Mouse (Mus musculus) stomach, postnatal 0 days (tissue): ENCODE results near the gene Slc6a5. TPM values are rescaled to one million over a fixed set of nuclear protein-coding genes. Genes with fewer than 3 reads are reported as not detected.

Experiments
- ATAC-seq: fragments of 200-750 bp; cut with Nextera tagmentation; 2 replicates; pipeline ENCODE4 v1.8.0; 2017; ENCODE audit not compliant: low FRiP score, low TSS enrichment
- DNase-seq: peaks from one replicate; pipeline ENCODE4 v3.0.0-alpha.2; 2016; ENCODE audit warnings: low spot score
- H3K27ac ChIP-seq: fragments of 300-500 bp; sonication (generic); replicated peaks from 2 replicates; pipeline ENCODE4 v1.5.1; 2014; ENCODE audit warnings: mild to moderate bottlenecking, control low read depth
- H3K27me3 ChIP-seq: fragments of 300-500 bp; sonication (generic); 2 replicates; pipeline ENCODE4 v1.6.1; 2014; ENCODE audit warnings: low read length; ENCODE audit not compliant: control insufficient read depth, insufficient read depth
- H3K36me3 ChIP-seq: fragments of 300-500 bp; sonication (generic); 2 replicates; pipeline ENCODE4 v1.6.1; 2014; ENCODE audit warnings: low read length, mixed read lengths; ENCODE audit not compliant: control insufficient read depth, insufficient read depth
- H3K4me1 ChIP-seq: fragments of 300-500 bp; sonication (generic); replicated peaks from 2 replicates; pipeline ENCODE4 v1.6.1; 2014; ENCODE audit warnings: antibody characterized with exemption; ENCODE audit not compliant: control insufficient read depth, insufficient read depth
- H3K4me2 ChIP-seq: fragments of 300-500 bp; sonication (generic); replicated peaks from 2 replicates; pipeline ENCODE4 v1.6.1; 2014; ENCODE audit warnings: low read depth, mild to moderate bottlenecking, control low read depth, moderate library complexity
- H3K4me3 ChIP-seq: fragments of 300-500 bp; sonication (generic); 2 replicates; pipeline ENCODE4 v1.5.1; 2014; ENCODE audit warnings: low read depth, low read length, control low read depth
- H3K9ac ChIP-seq: fragments of 300-500 bp; sonication (generic); 2 replicates; pipeline ENCODE4 v1.6.1; 2014; ENCODE audit warnings: mild to moderate bottlenecking, low read length, control low read depth, mixed read lengths
- H3K9me3 ChIP-seq: fragments of 300-500 bp; sonication (generic); 2 replicates; pipeline ENCODE4 v1.6.1; 2016; ENCODE audit warnings: low read length; ENCODE audit not compliant: control insufficient read depth
- CTCF ChIP-seq: IDR thresholded peaks from 2 replicates; pipeline ENCODE4 v1.5.1; 2016; ENCODE audit warnings: antibody characterized with exemption, low read depth, mild to moderate bottlenecking, moderate library complexity
- EP300 ChIP-seq: optimal IDR thresholded peaks from 2 replicates; pipeline ENCODE3; 2016; ENCODE audit warnings: antibody characterized with exemption
- WGBS: fragments of 180-500 bp; shearing (Covaris S2); extraction: QIAGEN DNeasy Blood & Tissue Kit; methylation state at CpG from one replicate; pipeline ENCODE4 v1.1.7; 2014; 5-methylcytosine and 5-hydroxymethylcytosine counted together
- polyA plus RNA-seq: library from polyadenylated mRNA; unstranded; fragments of >200 nt; fragmentation: Nextera tagmentation; extraction: Ambion mirVana; gene quantifications from 2 replicates; pipeline ENCODE4 v1.2.1, GENCODE M21; 2015

The Slc6a5 gene
- polyA plus RNA-seq, 1 experiment from 2014 or later: not detected

- WGBS: 7% methylated on average over 11 of the region's 11 CpGs
Measured at GRCm38 (mm10) chr7:49915471-49915870, 5.5 kb downstream of the Slc6a5 start.

GRCm38 (mm10) chr7:49919494-49919893 is 9.5 kb downstream of the Slc6a5 start:
- DNase-seq (no peak), ATAC-seq (no peak)
- no peak overlapping the region for H3K9ac ChIP-seq
- no peaks in the 10 kb centered on the region; the same call in 1 of the 2 replicates for H3K4me1 ChIP-seq
- TF ChIP-seq EP300 (no peak), CTCF (no peak)
- H3K4me3 ChIP-seq: no peak overlapping the region
- H3K9me3 ChIP-seq: 0 out of 2 replicates have a peak, but pooled peaks cover 3% of the 10 kb centered on the region
- no peaks in the 10 kb centered on the region for H3K36me3 ChIP-seq
- WGBS: 78% methylated on average over 4 of the region's 4 CpGs
- no peak overlapping the region for H3K27ac ChIP-seq
- no peaks in the 10 kb centered on the region; the same call in 1 of the 2 replicates for H3K27me3 ChIP-seq
- H3K4me2 ChIP-seq: no peak overlapping the region

More at GRCm38 (mm10) chr7:49915471-49915870, 5.5 kb downstream of the Slc6a5 start:
- H3K27ac ChIP-seq: no peak overlapping the region
- H3K9ac ChIP-seq: no peak overlapping the region
- TF ChIP-seq CTCF: no peak
- no peak for TF ChIP-seq EP300
- H3K4me2 ChIP-seq: no peak overlapping the region
- peaks cover 13% of the 10 kb centered on the region; the same call in 1 of the 2 replicates for H3K27me3 ChIP-seq
- H3K4me3 ChIP-seq: no peak overlapping the region
- DNase-seq (no peak), ATAC-seq (no peak)
- no peaks in the 10 kb centered on the region for H3K4me1 ChIP-seq
- H3K36me3 ChIP-seq: no peaks in the 10 kb centered on the region
- H3K9me3 ChIP-seq: 0 out of 2 replicates have a peak, but pooled peaks cover 3% of the 10 kb centered on the region

GRCm38 (mm10) chr7:49920751-49921150 is 10.8 kb downstream of the Slc6a5 start:
- H3K9ac ChIP-seq: no peak overlapping the region
- no peak for TF ChIP-seq CTCF
- no peak for TF ChIP-seq EP300
- DNase-seq (no peak), ATAC-seq (no peak)
- no peaks in the 10 kb centered on the region; the same call in 1 of the 2 replicates for H3K4me1 ChIP-seq
- H3K27ac ChIP-seq: no peak overlapping the region
- 72% methylated on average over 4 of the region's 4 CpGs for WGBS
- H3K4me2 ChIP-seq: no peak overlapping the region
- 0 out of 2 replicates have a peak, but pooled peaks cover 3% of the 10 kb centered on the region for H3K9me3 ChIP-seq
- no peaks in the 10 kb centered on the region; the same call in 1 of the 2 replicates for H3K27me3 ChIP-seq
- no peaks in the 10 kb centered on the region for H3K36me3 ChIP-seq
- no peak overlapping the region for H3K4me3 ChIP-seq

- Histone ChIP-seq H3K27me3 (no peaks in the 10 kb centered on the region), H3K9ac (no peak overlapping the region), H3K9me3 (0 out of 2 replicates have a peak, but pooled peaks cover 3% of the 10 kb centered on the region), H3K4me1 (no peaks in the 10 kb centered on the region; the same call in 1 of the 2 replicates), H3K4me2 (no peak overlapping the region), H3K27ac (no peak overlapping the region), H3K4me3 (no peak overlapping the region), H3K36me3 (no peaks in the 10 kb centered on the region)
- ATAC-seq: peak; percentile 47; the same call in 1 of the 2 replicates
- DNase-seq: no peak
- TF ChIP-seq EP300: no peak
- TF ChIP-seq CTCF: no peak
- 41% methylated on average over 4 of the region's 4 CpGs for WGBS
Measured at GRCm38 (mm10) chr7:49922928-49923327, 13.0 kb downstream of the Slc6a5 start.

GRCm38 (mm10) chr7:49923376-49923775 is 13.4 kb downstream of the Slc6a5 start:
- no peak for TF ChIP-seq EP300
- peak; percentile 98 for TF ChIP-seq CTCF
- no peaks in the 10 kb centered on the region for H3K27me3 ChIP-seq
- H3K9me3 ChIP-seq: 0 out of 2 replicates have a peak, but pooled peaks cover 3% of the 10 kb centered on the region
- no peak overlapping the region for H3K4me2 ChIP-seq
- H3K27ac ChIP-seq: no peak overlapping the region
- ATAC-seq (peak; percentile 77), DNase-seq (peak; percentile 73)
- under 1% methylated on average over 13 of the region's 13 CpGs for WGBS
- no peak overlapping the region for H3K4me3 ChIP-seq
- H3K36me3 ChIP-seq: no peaks in the 10 kb centered on the region
- H3K4me1 ChIP-seq: no peaks in the 10 kb centered on the region; the same call in 1 of the 2 replicates
- no peak overlapping the region for H3K9ac ChIP-seq

- Histone ChIP-seq H3K27me3 (no peaks in the 10 kb centered on the region), H3K9ac (no peak overlapping the region), H3K9me3 (no peaks in the 10 kb centered on the region), H3K4me2 (no peak overlapping the region), H3K4me1 (no peaks in the 10 kb centered on the region), H3K27ac (no peak overlapping the region), H3K4me3 (no peak overlapping the region), H3K36me3 (no peaks in the 10 kb centered on the region)
- 44% methylated on average over 3 of the region's 3 CpGs for WGBS
- ATAC-seq (no peak), DNase-seq (no peak)
- TF ChIP-seq CTCF (no peak), EP300 (no peak)
Measured at GRCm38 (mm10) chr7:49928571-49928970, 18.6 kb downstream of the Slc6a5 start.
